Mouse (Mus musculus): ENCODE measurements around the gene Btnl1. TPM values are rescaled to one million over a fixed set of nuclear protein-coding genes. Genes with fewer than 3 reads are reported as not detected.

The Btnl1 gene
- 0.28 TPM in 1 of 2 replicates, not detected in the other for polyA plus RNA-seq (2011; ENCODE audit: insufficient read depth, insufficient read length, low read depth, missing spikeins)

GRCm38 (mm10) chr17:34376847-34377246, at the start of gene Btnl1:
Gene Btnl1, plus strand, starts transcription at chr17:34377132.
- Histone ChIP-seq H3K4me1 (ENCODE audit: control insufficient read depth, insufficient read depth, low read length) (peaks cover 4% of the 10 kb centered on the region), H3K27me3 (ENCODE audit: control insufficient read depth, insufficient read depth, low read length, poor library complexity, severe bottlenecking) (no peaks in the 10 kb centered on the region), H3K9me3 (replicated peaks; ENCODE audit: control insufficient read depth, insufficient read depth, low read length, poor library complexity, severe bottlenecking) (no peaks in the 10 kb centered on the region), H3K27ac (ENCODE audit: insufficient read depth, low read length) (no peak within 1 kb of the TSS), H3K9ac (ENCODE audit: low read depth, poor library complexity, severe bottlenecking) (no peak within 1 kb of the TSS), H3K36me3 (ENCODE audit: control insufficient read depth, insufficient read depth, low read length, poor library complexity, severe bottlenecking) (no peaks in the 10 kb centered on the region), H3K4me3 (ENCODE audit: low read depth, low read length) (no peak within 1 kb of the TSS)
- no peak for TF ChIP-seq EP300 (IDR thresholded peaks at IDR 0.05; ENCODE audit: insufficient read depth, low read depth, low read length)
- TF ChIP-seq POLR2A (IDR thresholded peaks at IDR 0.05; ENCODE audit: insufficient read depth, low read length) = no peak
- no peak for TF ChIP-seq CTCF (IDR thresholded peaks at IDR 0.05; ENCODE audit: low read depth, low read length)

- Histone ChIP-seq H3K9ac (ENCODE audit: low read depth, poor library complexity, severe bottlenecking) (no peak overlapping the region), H3K9me3 (replicated peaks; ENCODE audit: control insufficient read depth, insufficient read depth, low read length, poor library complexity, severe bottlenecking) (no peaks in the 10 kb centered on the region), H3K27me3 (ENCODE audit: control insufficient read depth, insufficient read depth, low read length, poor library complexity, severe bottlenecking) (no peaks in the 10 kb centered on the region), H3K4me1 (ENCODE audit: control insufficient read depth, insufficient read depth, low read length) (no peaks in the 10 kb centered on the region), H3K4me3 (ENCODE audit: low read depth, low read length) (no peak overlapping the region), H3K27ac (ENCODE audit: insufficient read depth, low read length) (no peak overlapping the region), H3K36me3 (ENCODE audit: control insufficient read depth, insufficient read depth, low read length, poor library complexity, severe bottlenecking) (no peaks in the 10 kb centered on the region)
- TF ChIP-seq EP300 (IDR thresholded peaks at IDR 0.05; ENCODE audit: insufficient read depth, low read depth, low read length) (no peak), POLR2A (IDR thresholded peaks at IDR 0.05; ENCODE audit: insufficient read depth, low read length) (no peak), CTCF (IDR thresholded peaks at IDR 0.05; ENCODE audit: low read depth, low read length) (no peak)
These were observed 47.1 kb upstream of the Btnl1 start for GRCm38 (mm10) chr17:34329807-34330206.

GRCm38 (mm10) chr17:34331200-34331599, 45.7 kb upstream of the Btnl1 start:
- no peak overlapping the region for H3K9ac ChIP-seq (ENCODE audit: low read depth, poor library complexity, severe bottlenecking)
- no peaks in the 10 kb centered on the region for H3K27me3 ChIP-seq (ENCODE audit: control insufficient read depth, insufficient read depth, low read length, poor library complexity, severe bottlenecking)
- no peak overlapping the region for H3K4me3 ChIP-seq (ENCODE audit: low read depth, low read length)
- TF ChIP-seq CTCF (IDR thresholded peaks at IDR 0.05; ENCODE audit: low read depth, low read length) (no peak), EP300 (IDR thresholded peaks at IDR 0.05; ENCODE audit: insufficient read depth, low read depth, low read length) (no peak), POLR2A (IDR thresholded peaks at IDR 0.05; ENCODE audit: insufficient read depth, low read length) (no peak)
- H3K27ac ChIP-seq (ENCODE audit: insufficient read depth, low read length) = no peak overlapping the region
- no peaks in the 10 kb centered on the region for H3K4me1 ChIP-seq (ENCODE audit: control insufficient read depth, insufficient read depth, low read length)
- no peaks in the 10 kb centered on the region for H3K9me3 ChIP-seq (replicated peaks; ENCODE audit: control insufficient read depth, insufficient read depth, low read length, poor library complexity, severe bottlenecking)
- no peaks in the 10 kb centered on the region for H3K36me3 ChIP-seq (ENCODE audit: control insufficient read depth, insufficient read depth, low read length, poor library complexity, severe bottlenecking)

GRCm38 (mm10) chr17:34340619-34341402, 36.1 kb upstream of the Btnl1 start:
- no peaks in the 10 kb centered on the region for H3K4me1 ChIP-seq (ENCODE audit: control insufficient read depth, insufficient read depth, low read length)
- H3K36me3 ChIP-seq (ENCODE audit: control insufficient read depth, insufficient read depth, low read length, poor library complexity, severe bottlenecking) = no peaks in the 10 kb centered on the region
- H3K4me3 ChIP-seq (ENCODE audit: low read depth, low read length) = no peak overlapping the region
- no peak overlapping the region for H3K9ac ChIP-seq (ENCODE audit: low read depth, poor library complexity, severe bottlenecking)
- no peak overlapping the region for H3K27ac ChIP-seq (ENCODE audit: insufficient read depth, low read length)
- H3K27me3 ChIP-seq (ENCODE audit: control insufficient read depth, insufficient read depth, low read length, poor library complexity, severe bottlenecking) = no peaks in the 10 kb centered on the region
- H3K9me3 ChIP-seq (replicated peaks; ENCODE audit: control insufficient read depth, insufficient read depth, low read length, poor library complexity, severe bottlenecking) = no peaks in the 10 kb centered on the region
- TF ChIP-seq POLR2A (IDR thresholded peaks at IDR 0.05; ENCODE audit: insufficient read depth, low read length) (no peak), CTCF (IDR thresholded peaks at IDR 0.05; ENCODE audit: low read depth, low read length) (no peak)

GRCm38 (mm10) chr17:34344882-34345281, 32.0 kb upstream of the Btnl1 start:
- H3K9me3 ChIP-seq (replicated peaks; ENCODE audit: control insufficient read depth, insufficient read depth, low read length, poor library complexity, severe bottlenecking) = no peaks in the 10 kb centered on the region
- no peak overlapping the region for H3K4me3 ChIP-seq (ENCODE audit: low read depth, low read length)
- no peaks in the 10 kb centered on the region for H3K36me3 ChIP-seq (ENCODE audit: control insufficient read depth, insufficient read depth, low read length, poor library complexity, severe bottlenecking)
- TF ChIP-seq CTCF (IDR thresholded peaks at IDR 0.05; ENCODE audit: low read depth, low read length) = no peak
- TF ChIP-seq POLR2A (IDR thresholded peaks at IDR 0.05; ENCODE audit: insufficient read depth, low read length) = no peak
- no peak for TF ChIP-seq EP300 (IDR thresholded peaks at IDR 0.05; ENCODE audit: insufficient read depth, low read depth, low read length)
- H3K9ac ChIP-seq (ENCODE audit: low read depth, poor library complexity, severe bottlenecking) = no peak overlapping the region
- no peak overlapping the region for H3K27ac ChIP-seq (ENCODE audit: insufficient read depth, low read length)
- no peaks in the 10 kb centered on the region for H3K27me3 ChIP-seq (ENCODE audit: control insufficient read depth, insufficient read depth, low read length, poor library complexity, severe bottlenecking)
- H3K4me1 ChIP-seq (ENCODE audit: control insufficient read depth, insufficient read depth, low read length) = no peaks in the 10 kb centered on the region

GRCm38 (mm10) chr17:34345486-34345885, 31.4 kb upstream of the Btnl1 start:
- Histone ChIP-seq H3K9ac (ENCODE audit: low read depth, poor library complexity, severe bottlenecking) (no peak overlapping the region), H3K36me3 (ENCODE audit: control insufficient read depth, insufficient read depth, low read length, poor library complexity, severe bottlenecking) (no peaks in the 10 kb centered on the region), H3K27me3 (ENCODE audit: control insufficient read depth, insufficient read depth, low read length, poor library complexity, severe bottlenecking) (no peaks in the 10 kb centered on the region), H3K4me1 (ENCODE audit: control insufficient read depth, insufficient read depth, low read length) (no peaks in the 10 kb centered on the region), H3K4me3 (ENCODE audit: low read depth, low read length) (no peak overlapping the region), H3K27ac (ENCODE audit: insufficient read depth, low read length) (no peak overlapping the region), H3K9me3 (replicated peaks; ENCODE audit: control insufficient read depth, insufficient read depth, low read length, poor library complexity, severe bottlenecking) (no peaks in the 10 kb centered on the region)
- TF ChIP-seq EP300 (IDR thresholded peaks at IDR 0.05; ENCODE audit: insufficient read depth, low read depth, low read length) = no peak
- no peak for TF ChIP-seq CTCF (IDR thresholded peaks at IDR 0.05; ENCODE audit: low read depth, low read length)
- TF ChIP-seq POLR2A (IDR thresholded peaks at IDR 0.05; ENCODE audit: insufficient read depth, low read length) = no peak
